7 mouse cellular contexts compared by ENCODE assay signal in genomic region chr6:128200116-128200846, GRCm38 (mm10). TPM values are rescaled to one million over a fixed set of nuclear protein-coding genes. Genes with fewer than 3 reads are reported as not detected.
DNase-seq lines count a peak whose midpoint lies in the region; ATAC-seq lines count a peak whose summit lies in the region.

No protein-coding gene starts in this region.

- H3K27me3 ChIP-seq in intestine, embryonic 16.5 days (replicated peaks; ENCODE audit: control insufficient read depth, insufficient read depth, low read length): no peaks in the 10 kb centered on the region
- no peaks in the 10 kb centered on the region for H3K27me3 ChIP-seq in midbrain, embryonic 11.5 days (ENCODE audit: control insufficient read depth, insufficient read depth, low read length)

- H3K27ac ChIP-seq in intestine, embryonic 16.5 days (ENCODE audit: low read length): no peak overlapping the region
- H3K27ac ChIP-seq in midbrain, embryonic 11.5 days (ENCODE audit: low read depth, low read length): no peak overlapping the region

- H3K4me3 ChIP-seq in intestine, embryonic 16.5 days (ENCODE audit: low read length): peak overlapping the region; percentile 67
- H3K4me3 ChIP-seq in midbrain, embryonic 11.5 days (ENCODE audit: low read depth, low read length): peak overlapping the region; percentile 60

- H3K4me2 ChIP-seq in intestine, embryonic 16.5 days (ENCODE audit: low read depth, low read length): peak overlapping the region; percentile 99
- H3K4me2 ChIP-seq in midbrain, embryonic 11.5 days: peak overlapping the region; percentile 82

- no peaks in the 10 kb centered on the region for H3K36me3 ChIP-seq in intestine, embryonic 16.5 days (ENCODE audit: control insufficient read depth, insufficient read depth, low read length)
- no peaks in the 10 kb centered on the region for H3K36me3 ChIP-seq in midbrain, embryonic 11.5 days (ENCODE audit: control insufficient read depth, insufficient read depth, low read length)

- no peaks in the 10 kb centered on the region for H3K4me1 ChIP-seq in intestine, embryonic 16.5 days (ENCODE audit: control insufficient read depth, insufficient read depth, low read length)
- no peaks in the 10 kb centered on the region for H3K4me1 ChIP-seq in midbrain, embryonic 11.5 days (ENCODE audit: control insufficient read depth, insufficient read depth, low read length)

- DNase-seq in adrenal gland, adult 8-10 months: peak; percentile 99
- DNase-seq in embryo, embryonic 9.5 days (ENCODE audit: extremely low spot score): peak; percentile 100
- DNase-seq in gastrocnemius, postnatal 4 days (ENCODE audit: low spot score in 2 of 2): peak; percentile 98 to 99
- DNase-seq in left cerebral cortex, postnatal 36 days (ENCODE audit: low spot score in 2 of 2): peak; percentile 98
- DNase-seq in midbrain, embryonic 11.5 days (ENCODE audit: low spot score, missing footprints): peak; percentile 100
- peak; percentile 93 for DNase-seq in skeletal muscle tissue, adult 2 months (ENCODE audit: low read depth, low spot score)

- intact Hi-C loops in left cerebral cortex, postnatal 36 days (cut with DNase I): no loop called here

- WGBS in intestine, embryonic 16.5 days: under 1% methylated on average over 54 of the region's 54 CpGs
- under 1% methylated on average over 54 of the region's 54 CpGs for WGBS in midbrain, embryonic 11.5 days

- H3K9me3 ChIP-seq in intestine, embryonic 16.5 days (ENCODE audit: control insufficient read depth, low read length): no peaks in the 10 kb centered on the region
- H3K9me3 ChIP-seq in midbrain, embryonic 11.5 days (ENCODE audit: control insufficient read depth, low read length): no peaks in the 10 kb centered on the region

- H3K9ac ChIP-seq in intestine, embryonic 16.5 days (ENCODE audit: low read depth, low read length): peak overlapping the region; percentile 75
- peak overlapping the region; percentile 67 for H3K9ac ChIP-seq in midbrain, embryonic 11.5 days (ENCODE audit: low read length)

- peak; percentile 98 for ATAC-seq in intestine, embryonic 16.5 days
- peak; percentile 99 for ATAC-seq in midbrain, embryonic 11.5 days (ENCODE audit: low FRiP score)

RNA-seq across cellular contexts. Expression of gene Tspan9, which starts 56.9 kb away (rescaled TPM):
- total RNA-seq in adrenal gland, adult 8-10 months (2022): 10 to 100 TPM; 47.8 to 65.5 (median 52.4) TPM
- total RNA-seq in gastrocnemius, postnatal 4 days (2021): 100 to 1,000 TPM; 151 to 194 TPM
- polyA plus RNA-seq in intestine, embryonic 16.5 days (2015; fragmentation: Nextera tagmentation; extraction: Ambion mirVana): 89.1 and 94.1 TPM in 2 replicates
- 10 to 100 TPM; 47.5 to 62.9 TPM for total RNA-seq in left cerebral cortex, postnatal 36 days (2021)
- 32.7 and 44.1 TPM in 2 replicates for polyA plus RNA-seq in midbrain, embryonic 11.5 days (2014; fragmentation: Nextera tagmentation; extraction: Ambion mirVana)
